Mouse (Mus musculus): Measurements from ENCODE around the gene Dusp27.

- TF ChIP-seq GATA1 (IDR thresholded peaks at IDR 0.05; ENCODE audit: low read length), result no peak
- TF ChIP-seq TAL1 (IDR thresholded peaks at IDR 0.05; ENCODE audit: low read length), result no peak
Measured at GRCm38 (mm10) chr1:166142369-166142768, 14.6 kb upstream of the Dusp27 start.
